Mouse (Mus musculus) left cerebral cortex, adult 2 months (tissue): ENCODE measurements at regions not wholly inside any gene's neighbourhood (a gene's known extent, or its start where the extent isn't known, plus 50 kb on each side); places are given as distances from the start of the nearest gene placed in this dataset.

ENCODE experiments used
- DNase-seq, 2 experiments: peaks; one replicate each; pipeline ENCODE4 v3.0.0; 2021 to 2022; ENCODE audit warnings: low spot score in 2 of 2, mixed read lengths in 1 of 2; ENCODE audit errors: extremely low spot score in 1 of 2
- H3K27ac ChIP-seq: fragments of 200-600 bp; 2 replicates; pipeline ENCODE4 v1.8.1; 2022
- H3K4me3 ChIP-seq: fragments of 200-600 bp; 2 replicates; pipeline ENCODE4 v1.8.1; 2022
- CTCF ChIP-seq: fragments of 200-600 bp; IDR thresholded peaks from 2 replicates; pipeline ENCODE4 v1.8.1; 2022; ENCODE audit warnings: antibody characterized with exemption, mild to moderate bottlenecking, moderate library complexity
- intact Hi-C: fragments of 180-260 bp; cut with DNase I; formaldehyde crosslinking; loops from one replicate; pipeline ENCODE4 v1.15.1; 2025

DNA sequence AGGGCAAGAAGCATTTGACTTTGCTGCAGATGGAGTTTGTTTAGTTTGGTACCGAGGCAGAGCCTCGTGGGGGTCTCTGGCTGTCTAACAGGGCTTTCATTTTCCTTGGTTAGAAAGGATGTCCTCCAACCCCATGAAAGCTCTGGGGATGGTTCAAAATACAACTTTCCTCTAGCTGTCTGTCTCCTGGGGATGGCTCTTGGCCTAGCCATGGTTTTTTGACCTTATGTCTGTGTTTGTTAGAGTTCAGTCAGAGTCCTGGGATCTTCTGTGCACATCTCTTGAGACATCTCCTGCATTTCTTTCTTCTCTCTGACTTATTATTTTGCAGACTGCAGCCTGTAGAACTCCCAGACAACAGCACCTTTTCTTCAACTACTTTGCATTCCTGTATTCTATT, 186.6 kb upstream of the Gm11042 start:
- TF ChIP-seq CTCF: no peak
- Histone ChIP-seq H3K4me3 (no peak overlapping the region), H3K27ac (no peak overlapping the region)
- intact Hi-C loops: no loop called here
- DNase-seq: no peak

DNA sequence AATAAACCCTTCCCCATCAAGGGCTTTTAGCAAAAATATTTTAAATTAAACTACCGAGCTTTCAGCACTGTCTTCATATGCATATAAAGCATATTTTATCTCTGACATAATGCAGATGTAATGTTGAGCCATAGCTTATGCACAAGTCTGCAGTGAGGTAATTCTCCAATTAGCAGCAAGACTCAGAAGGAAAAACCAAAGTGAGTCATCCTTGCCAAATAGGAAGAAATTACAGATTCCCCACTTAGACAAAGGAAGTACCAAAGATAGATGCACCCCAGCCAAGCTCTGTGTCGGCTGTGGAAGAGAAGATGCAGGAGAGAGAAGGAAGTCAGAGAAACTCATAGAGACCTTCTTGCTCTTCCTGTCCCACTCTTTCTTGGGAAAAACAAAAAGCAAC, 161.4 kb upstream of the Gm11042 start:
- intact Hi-C loops: no loop called here
- Histone ChIP-seq H3K4me3 (no peak overlapping the region), H3K27ac (peak overlapping the region; percentile 38; the same call in 1 of the 2 replicates)
- no peak for TF ChIP-seq CTCF
- peak in 1 of 2 experiments; percentile 12 for DNase-seq

DNA sequence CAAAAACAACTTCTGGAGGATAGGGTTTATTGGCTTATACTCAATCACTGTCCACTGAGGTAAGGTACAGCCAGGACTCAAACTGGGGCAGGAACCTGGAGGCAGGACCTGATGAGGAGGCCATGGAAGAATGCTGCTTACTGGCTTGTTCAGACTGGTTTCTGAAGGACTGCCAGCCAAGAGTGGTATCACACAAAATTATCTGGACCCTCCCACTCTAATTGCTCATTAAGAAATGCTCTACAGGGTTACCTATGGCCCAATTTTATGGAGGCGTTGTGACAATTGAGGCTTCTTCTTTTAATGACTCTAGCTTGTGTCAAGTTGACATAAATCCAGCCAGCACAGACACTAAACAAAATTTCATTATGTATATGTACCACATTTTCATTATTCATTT, 158.5 kb upstream of the Gm11042 start:
- no peak for DNase-seq
- no peak overlapping the region for H3K27ac ChIP-seq
- intact Hi-C loops: no loop called here
- TF ChIP-seq CTCF: no peak
- no peak overlapping the region for H3K4me3 ChIP-seq

DNA sequence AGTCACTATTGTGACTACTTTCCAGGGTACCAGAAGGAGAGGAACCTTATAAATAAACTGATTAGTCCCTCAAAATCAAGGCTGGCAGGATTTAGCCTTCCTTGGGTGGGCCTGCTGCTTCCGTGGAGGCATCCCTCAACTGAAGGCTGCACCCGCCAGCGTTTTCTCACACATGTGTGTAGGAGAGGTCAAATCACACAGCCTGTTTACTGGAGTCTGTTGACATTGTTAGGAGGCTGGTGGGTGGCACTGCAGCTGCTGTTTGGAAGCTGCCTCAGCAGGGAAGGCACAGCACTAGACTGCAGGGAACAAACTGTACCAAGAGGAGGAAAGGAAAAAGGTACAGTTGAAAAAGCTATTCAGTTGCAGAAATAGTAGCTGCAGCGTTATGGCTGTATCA, 142.3 kb upstream of the Gm11042 start:
- TF ChIP-seq CTCF: no peak
- peak; percentile 43 to 47 for DNase-seq
- H3K27ac ChIP-seq: peak overlapping the region; percentile 61
- H3K4me3 ChIP-seq: no peak overlapping the region
- intact Hi-C loops: loop anchor here (5.0 to 10.0 kb wide), 3 partner anchors 126 to 616 kb away; no protein-coding TSS in a partner anchor

DNA sequence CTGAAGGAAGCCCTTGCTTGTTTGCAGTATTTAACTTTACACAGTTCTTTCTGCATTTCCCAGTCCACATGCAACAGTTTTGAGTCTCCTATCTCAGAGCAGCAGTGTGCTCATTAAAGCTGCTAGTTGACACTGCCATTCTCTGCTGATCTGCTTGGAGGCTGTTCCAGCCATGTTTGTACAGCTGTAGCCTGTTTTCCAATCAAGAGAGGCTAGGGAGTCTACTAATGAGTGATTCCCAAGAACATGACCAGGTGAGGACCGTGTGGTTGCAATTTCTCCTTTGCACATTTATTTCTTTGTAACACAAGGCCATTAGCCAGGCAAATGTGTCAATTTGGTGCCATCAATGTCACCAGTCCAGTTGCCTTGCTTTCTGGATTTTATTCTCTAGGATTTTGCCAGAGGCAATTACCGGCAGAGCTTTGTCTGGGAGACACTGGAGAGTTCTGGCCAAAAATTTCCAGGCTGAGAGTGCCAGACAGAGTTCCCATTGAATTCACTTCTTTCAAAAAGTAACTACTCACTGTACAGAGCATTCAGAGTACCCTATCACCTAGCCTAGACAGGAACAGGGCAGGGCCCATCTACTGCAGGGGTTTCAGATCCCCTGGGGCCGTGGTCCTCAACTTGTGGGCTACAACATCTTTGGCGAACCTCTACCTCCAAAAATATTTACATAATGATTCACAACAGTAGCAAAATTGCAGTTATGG, 136.3 kb upstream of the Gm11042 start:
- DNase-seq: no peak
- Histone ChIP-seq H3K4me3 (no peak overlapping the region), H3K27ac (0 out of 2 replicates have a peak overlapping the region, but pooled peaks have one; percentile 10)
- no peak for TF ChIP-seq CTCF
- intact Hi-C loops: loop anchor here (10.0 kb wide), 1 partner anchor 622 kb away; no protein-coding TSS in a partner anchor

DNA sequence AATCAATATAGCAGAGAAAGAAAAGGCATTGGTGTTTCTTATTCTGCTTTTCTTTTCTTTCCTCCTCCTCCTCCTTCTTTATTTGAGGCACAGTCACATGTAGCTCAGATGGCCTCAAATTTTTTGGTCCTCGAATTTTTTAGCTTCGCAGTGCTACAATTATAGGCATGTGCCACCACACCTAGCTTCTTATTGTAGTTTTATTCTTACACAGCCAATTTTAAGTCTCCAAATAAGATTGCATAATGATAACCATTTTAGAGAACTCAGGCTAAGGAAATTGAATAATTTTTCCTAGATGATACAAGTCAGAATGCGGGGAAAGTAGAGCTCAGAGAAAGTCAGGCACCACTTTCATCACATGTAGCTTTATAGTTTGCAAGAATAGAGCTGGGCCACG, 132.1 kb upstream of the Gm11042 start:
- intact Hi-C loops: no loop called here
- TF ChIP-seq CTCF: no peak

DNA sequence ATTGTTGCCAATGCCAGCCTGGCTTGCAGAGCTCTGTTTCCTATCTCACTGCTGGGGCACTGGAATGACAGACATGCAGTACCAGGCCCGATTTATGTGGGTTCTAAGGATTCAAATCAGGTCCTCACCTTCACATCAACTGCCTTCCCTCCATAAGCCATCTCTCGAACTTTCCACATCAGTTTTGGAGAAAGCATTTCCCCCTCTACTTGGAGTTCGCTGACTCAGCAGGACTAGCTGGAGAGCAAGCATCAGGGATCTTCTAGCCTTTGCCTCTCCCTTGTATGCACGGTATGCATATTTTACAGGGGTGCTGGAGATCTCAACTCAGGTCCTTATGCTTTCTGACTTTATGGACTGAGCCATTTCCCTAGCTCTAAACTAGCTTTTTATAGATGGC, 118.7 kb upstream of the Gm11042 start:
- Histone ChIP-seq H3K27ac (no peak overlapping the region), H3K4me3 (no peak overlapping the region)
- intact Hi-C loops: no loop called here
- no peak for TF ChIP-seq CTCF
- no peak for DNase-seq

More for the DNA sequence above, 132.1 kb upstream of the Gm11042 start:
- H3K4me3 ChIP-seq: no peak overlapping the region
- DNase-seq: no peak
- H3K27ac ChIP-seq: no peak overlapping the region; the same call in 1 of the 2 replicates

DNA sequence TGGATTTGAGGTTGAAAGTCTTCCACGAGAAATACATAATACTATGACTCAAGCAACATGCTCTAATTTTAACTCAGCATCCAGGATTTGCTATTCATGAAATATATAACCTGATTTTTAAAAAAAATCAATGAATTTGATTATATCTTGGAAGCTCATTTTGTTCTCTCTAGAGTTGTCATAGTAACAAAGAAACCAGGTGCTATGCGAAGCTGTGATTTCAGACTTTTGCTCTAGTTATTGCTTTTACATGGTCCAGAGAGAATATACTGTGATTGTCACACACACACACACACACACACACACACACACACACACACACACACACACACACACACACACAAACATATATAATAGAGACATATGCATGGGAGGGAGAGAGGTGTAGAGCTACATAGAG, 98.5 kb upstream of the Gm11042 start:
- DNase-seq: no peak
- Histone ChIP-seq H3K4me3 (no peak overlapping the region), H3K27ac (no peak overlapping the region)
- no peak for TF ChIP-seq CTCF
- intact Hi-C loops: no loop called here

DNA sequence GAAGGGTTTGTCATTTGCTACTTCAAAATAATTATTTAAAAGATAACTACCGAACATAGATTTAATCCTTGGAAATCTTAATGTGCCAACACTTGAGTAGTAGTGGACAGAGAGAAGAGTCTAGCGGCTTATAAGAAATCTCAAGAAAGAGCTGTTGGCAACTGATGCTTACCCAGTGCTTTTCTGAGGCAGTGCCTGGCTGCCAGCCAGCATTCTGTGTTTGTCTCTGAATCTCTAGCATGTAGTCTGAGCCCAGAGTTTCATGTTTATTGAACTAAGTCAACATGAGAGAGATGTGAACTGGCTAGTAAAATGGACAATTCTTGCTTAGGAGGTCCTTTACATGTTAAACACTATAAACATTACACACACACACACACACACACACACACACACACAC, 94.3 kb upstream of the Gm11042 start:
- no peak overlapping the region for H3K27ac ChIP-seq
- H3K4me3 ChIP-seq: no peak overlapping the region
- intact Hi-C loops: no loop called here
- DNase-seq: no peak
- no peak for TF ChIP-seq CTCF

DNA sequence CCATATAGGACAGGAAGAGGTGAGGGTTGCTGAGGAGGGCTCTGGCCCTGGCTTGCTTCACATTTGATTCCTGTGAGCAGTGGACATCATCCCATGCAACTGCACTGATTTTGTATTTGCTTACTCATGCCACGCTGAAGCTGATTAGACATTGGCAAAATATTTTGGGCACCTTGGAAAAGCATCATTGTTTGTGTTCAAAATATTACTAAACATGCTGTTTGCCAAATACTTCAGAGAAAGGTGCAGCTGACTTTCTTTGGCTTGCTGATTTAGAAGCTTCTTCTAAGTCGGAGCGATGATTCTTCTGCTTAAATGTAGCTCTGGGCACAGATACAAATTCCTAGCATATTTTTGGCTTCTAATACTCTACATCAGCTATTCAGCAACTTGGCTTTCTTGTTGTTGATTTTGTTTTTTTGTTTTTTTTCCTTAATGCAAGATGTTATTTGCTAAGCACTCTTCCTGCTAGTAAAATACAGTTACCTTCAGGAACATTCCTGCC, 91.4 kb upstream of the Gm11042 start:
- no peak for DNase-seq
- no peak overlapping the region for H3K27ac ChIP-seq
- intact Hi-C loops: no loop called here
- no peak for TF ChIP-seq CTCF
- no peak overlapping the region for H3K4me3 ChIP-seq

DNA sequence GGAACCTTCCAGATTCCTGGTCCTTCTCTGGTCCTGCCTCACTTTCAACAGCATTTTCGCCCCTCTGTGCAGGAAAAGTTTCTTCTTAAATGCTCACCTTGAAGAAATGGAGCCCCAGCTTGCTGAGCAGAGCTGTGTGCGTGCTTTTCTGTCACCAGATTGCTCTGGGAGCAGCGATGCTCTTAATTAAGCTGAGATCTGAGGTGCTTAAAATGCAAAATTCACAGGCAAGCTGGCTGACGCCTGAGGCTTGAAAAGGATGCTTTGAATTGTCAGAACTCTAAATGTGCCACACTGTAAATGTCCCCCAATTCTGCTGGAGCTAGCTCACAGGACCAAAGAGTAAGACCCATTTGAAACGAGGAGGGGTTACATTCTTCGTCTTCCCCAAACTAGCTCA, 73.6 kb upstream of the Gm11042 start:
- H3K27ac ChIP-seq: peak overlapping the region; percentile 36; the same call in 1 of the 2 replicates
- H3K4me3 ChIP-seq: no peak overlapping the region
- no peak for DNase-seq
- TF ChIP-seq CTCF: no peak
- intact Hi-C loops: no loop called here
